Mouse (Mus musculus): Measurements from ENCODE around the gene Lrmda. TPM values are rescaled to one million over a fixed set of nuclear protein-coding genes. Genes with fewer than 3 reads are reported as not detected.

The Lrmda gene
- polyA plus RNA-seq, 1 experiment from 2014 or later: 0.20 TPM

GRCm38 (mm10) chr14:23045322-23045721 lies 1025.8 kb downstream of the Lrmda start:
- no peaks in the 10 kb centered on the region for H3K4me1 ChIP-seq (replicated peaks; ENCODE audit: control insufficient read depth, insufficient read depth, low read length)
- no peak overlapping the region for H3K27ac ChIP-seq (ENCODE audit: low read depth, low read length)
- H3K9me3 ChIP-seq (ENCODE audit: control insufficient read depth, low read length): no peaks in the 10 kb centered on the region
- no peak overlapping the region for H3K4me3 ChIP-seq (ENCODE audit: low read depth, low read length)
- no peak overlapping the region for H3K4me2 ChIP-seq (replicated peaks; ENCODE audit: low read depth, low read length)
- H3K27me3 ChIP-seq (ENCODE audit: control insufficient read depth, insufficient read depth, low read length): no peaks in the 10 kb centered on the region
- H3K36me3 ChIP-seq (ENCODE audit: control insufficient read depth, insufficient read depth, low read length): no peaks in the 10 kb centered on the region
- 44% methylated on average over 1 of the region's 1 CpGs for WGBS
- no peak overlapping the region for H3K9ac ChIP-seq (ENCODE audit: low read depth, low read length)
- no peak for DNase-seq (ENCODE audit: low spot score)
- ATAC-seq (ENCODE audit: low FRiP score): no peak

DNA sequence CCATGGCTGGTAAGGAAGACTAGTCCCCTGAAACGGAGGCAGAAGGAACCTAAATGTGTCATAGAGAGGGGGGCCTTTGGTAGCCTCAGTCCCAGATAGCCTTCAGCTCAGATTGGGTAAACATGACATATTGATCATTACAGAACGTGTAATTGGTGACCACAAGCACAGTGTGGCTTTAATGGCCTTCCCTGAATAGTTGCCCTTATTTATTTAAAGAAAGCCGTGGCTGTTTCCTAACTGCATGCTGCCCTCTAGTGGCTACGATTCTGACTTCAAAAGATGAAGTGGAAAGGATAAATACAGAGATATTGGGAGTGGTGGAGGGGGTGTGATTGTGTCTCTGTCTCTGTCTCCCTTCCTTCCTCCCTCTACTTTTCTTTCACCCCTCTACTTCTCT lies 1026.8 kb downstream of the Lrmda start:
- no peak for ATAC-seq (ENCODE audit: low FRiP score)
- H3K27me3 ChIP-seq (ENCODE audit: control insufficient read depth, insufficient read depth, low read length): no peaks in the 10 kb centered on the region

DNA sequence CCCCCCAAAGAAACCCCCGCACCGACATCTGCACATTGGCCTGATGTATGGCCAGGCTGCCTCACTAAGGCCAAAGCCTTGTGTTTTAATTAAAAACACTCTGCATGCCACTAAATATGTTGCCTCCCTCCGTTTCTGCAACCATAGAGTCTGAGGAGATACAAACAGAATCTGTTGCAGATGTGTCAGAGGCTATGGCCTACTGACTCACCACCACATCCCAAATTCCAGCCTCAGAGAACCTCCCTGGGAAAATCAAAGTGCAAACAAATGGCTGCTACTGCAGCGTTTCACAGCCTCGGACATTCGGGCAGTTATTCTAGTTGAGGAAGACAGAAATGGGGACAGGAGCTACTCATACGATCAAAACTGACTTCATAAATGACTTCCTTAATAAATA lies 1031.9 kb downstream of the Lrmda start:
- 67% methylated on average over 7 of the region's 7 CpGs for WGBS
- ATAC-seq (ENCODE audit: low FRiP score): no peak
- H3K4me3 ChIP-seq (ENCODE audit: low read depth, low read length): no peak overlapping the region
- no peaks in the 10 kb centered on the region for H3K27me3 ChIP-seq (ENCODE audit: control insufficient read depth, insufficient read depth, low read length)
- no peak overlapping the region for H3K9ac ChIP-seq (ENCODE audit: low read depth, low read length)
- no peaks in the 10 kb centered on the region for H3K9me3 ChIP-seq (ENCODE audit: control insufficient read depth, low read length)
- DNase-seq (ENCODE audit: low spot score): no peak
- H3K27ac ChIP-seq (ENCODE audit: low read depth, low read length): no peak overlapping the region
- H3K4me2 ChIP-seq (replicated peaks; ENCODE audit: low read depth, low read length): no peak overlapping the region
- no peaks in the 10 kb centered on the region for H3K36me3 ChIP-seq (ENCODE audit: control insufficient read depth, insufficient read depth, low read length)
- H3K4me1 ChIP-seq (replicated peaks; ENCODE audit: control insufficient read depth, insufficient read depth, low read length): no peaks in the 10 kb centered on the region

More for the DNA sequence above, 1026.8 kb downstream of the Lrmda start:
- no peaks in the 10 kb centered on the region for H3K4me1 ChIP-seq (replicated peaks; ENCODE audit: control insufficient read depth, insufficient read depth, low read length)
- H3K9ac ChIP-seq (ENCODE audit: low read depth, low read length): no peak overlapping the region
- no peaks in the 10 kb centered on the region for H3K9me3 ChIP-seq (ENCODE audit: control insufficient read depth, low read length)
- no peak overlapping the region for H3K4me3 ChIP-seq (ENCODE audit: low read depth, low read length)
- no peak overlapping the region for H3K4me2 ChIP-seq (replicated peaks; ENCODE audit: low read depth, low read length)
- WGBS: 18% methylated on average over 4 of the region's 4 CpGs
- H3K27ac ChIP-seq (ENCODE audit: low read depth, low read length): no peak overlapping the region
- peak; percentile 88 for DNase-seq (ENCODE audit: low spot score)
- no peaks in the 10 kb centered on the region for H3K36me3 ChIP-seq (ENCODE audit: control insufficient read depth, insufficient read depth, low read length)

GRCm38 (mm10) chr14:23052833-23053592 lies 1033.5 kb downstream of the Lrmda start:
- 58% methylated on average over 11 of the region's 11 CpGs for WGBS
- Histone ChIP-seq H3K9me3 (ENCODE audit: control insufficient read depth, low read length) (no peaks in the 10 kb centered on the region), H3K27me3 (ENCODE audit: control insufficient read depth, insufficient read depth, low read length) (no peaks in the 10 kb centered on the region), H3K4me2 (replicated peaks; ENCODE audit: low read depth, low read length) (no peak overlapping the region), H3K9ac (ENCODE audit: low read depth, low read length) (no peak overlapping the region), H3K27ac (ENCODE audit: low read depth, low read length) (no peak overlapping the region), H3K4me1 (replicated peaks; ENCODE audit: control insufficient read depth, insufficient read depth, low read length) (no peaks in the 10 kb centered on the region), H3K4me3 (ENCODE audit: low read depth, low read length) (no peak overlapping the region), H3K36me3 (ENCODE audit: control insufficient read depth, insufficient read depth, low read length) (no peaks in the 10 kb centered on the region)
- DNase-seq (ENCODE audit: low spot score) (peak; percentile 14), ATAC-seq (ENCODE audit: low FRiP score) (no peak)

DNA sequence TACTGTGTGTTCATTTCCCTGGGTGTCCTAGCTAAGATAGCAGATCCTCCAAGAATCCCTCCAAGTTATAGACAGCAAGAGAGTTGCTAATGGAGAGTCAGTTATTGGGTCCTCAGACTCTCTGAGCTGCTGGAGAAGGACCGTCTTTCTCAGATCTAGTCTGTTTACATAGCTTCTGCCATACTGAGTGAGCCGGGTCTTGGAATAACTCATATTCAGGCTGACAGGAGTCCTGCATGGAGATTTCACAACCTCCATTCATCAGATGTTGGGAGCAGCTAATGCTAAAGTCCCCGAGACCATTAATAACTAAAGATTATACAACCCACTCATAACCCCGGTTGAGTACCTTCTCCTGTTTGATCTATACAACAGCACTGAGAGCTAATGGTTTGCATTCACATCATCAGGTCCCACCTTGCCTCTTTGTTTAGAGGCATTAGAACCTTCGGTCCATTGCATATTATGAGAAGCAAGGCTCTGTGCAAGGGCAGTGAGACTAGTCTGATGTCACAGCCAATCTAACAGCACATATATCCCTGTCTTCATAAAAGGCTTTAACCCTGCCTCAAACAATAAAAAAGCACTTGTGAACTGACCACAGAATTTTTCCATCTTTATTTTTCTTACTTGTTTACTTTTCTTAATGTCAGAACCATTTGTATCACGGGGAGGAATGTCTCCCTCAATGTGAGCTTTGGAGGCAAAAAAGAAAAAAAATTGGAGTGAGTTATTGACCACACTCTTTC lies 1037.9 kb downstream of the Lrmda start:
- WGBS: 89% methylated on average over 6 of the region's 6 CpGs
- DNase-seq (ENCODE audit: low spot score) (no peak), ATAC-seq (ENCODE audit: low FRiP score) (no peak)
- Histone ChIP-seq H3K9ac (ENCODE audit: low read depth, low read length) (no peak overlapping the region), H3K4me1 (replicated peaks; ENCODE audit: control insufficient read depth, insufficient read depth, low read length) (no peaks in the 10 kb centered on the region), H3K4me3 (ENCODE audit: low read depth, low read length) (no peak overlapping the region), H3K36me3 (ENCODE audit: control insufficient read depth, insufficient read depth, low read length) (no peaks in the 10 kb centered on the region), H3K27me3 (ENCODE audit: control insufficient read depth, insufficient read depth, low read length) (no peaks in the 10 kb centered on the region), H3K27ac (ENCODE audit: low read depth, low read length) (no peak overlapping the region), H3K9me3 (ENCODE audit: control insufficient read depth, low read length) (no peaks in the 10 kb centered on the region), H3K4me2 (replicated peaks; ENCODE audit: low read depth, low read length) (no peak overlapping the region)

DNA sequence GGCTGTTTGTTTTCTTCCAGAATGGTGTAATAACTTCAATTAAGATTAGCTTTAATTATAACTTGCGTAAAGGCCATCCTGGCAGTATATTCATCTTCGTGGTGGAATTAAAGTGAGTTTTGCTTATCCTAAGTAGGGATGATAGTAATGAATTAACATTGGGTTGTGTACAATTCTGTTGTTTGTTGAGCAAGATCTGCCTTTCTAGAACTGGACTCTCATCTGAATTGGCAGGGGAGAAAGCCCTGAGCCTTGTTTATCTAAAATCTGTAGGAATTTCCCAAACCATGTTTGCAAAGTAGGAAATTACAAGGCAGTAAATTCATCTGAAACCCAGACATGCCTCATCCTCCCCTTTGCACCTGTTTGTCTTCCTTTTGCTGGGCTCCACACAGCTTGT lies 1038.5 kb downstream of the Lrmda start:
- WGBS: 96% methylated on average over 2 of the region's 2 CpGs
- H3K27ac ChIP-seq (ENCODE audit: low read depth, low read length): no peak overlapping the region
- ATAC-seq (ENCODE audit: low FRiP score): no peak
- no peak overlapping the region for H3K4me3 ChIP-seq (ENCODE audit: low read depth, low read length)
- H3K4me1 ChIP-seq (replicated peaks; ENCODE audit: control insufficient read depth, insufficient read depth, low read length): no peaks in the 10 kb centered on the region
- H3K9me3 ChIP-seq (ENCODE audit: control insufficient read depth, low read length): no peaks in the 10 kb centered on the region
- H3K36me3 ChIP-seq (ENCODE audit: control insufficient read depth, insufficient read depth, low read length): no peaks in the 10 kb centered on the region
- H3K9ac ChIP-seq (ENCODE audit: low read depth, low read length): no peak overlapping the region
- DNase-seq (ENCODE audit: low spot score): no peak
- no peak overlapping the region for H3K4me2 ChIP-seq (replicated peaks; ENCODE audit: low read depth, low read length)
- no peaks in the 10 kb centered on the region for H3K27me3 ChIP-seq (ENCODE audit: control insufficient read depth, insufficient read depth, low read length)

DNA sequence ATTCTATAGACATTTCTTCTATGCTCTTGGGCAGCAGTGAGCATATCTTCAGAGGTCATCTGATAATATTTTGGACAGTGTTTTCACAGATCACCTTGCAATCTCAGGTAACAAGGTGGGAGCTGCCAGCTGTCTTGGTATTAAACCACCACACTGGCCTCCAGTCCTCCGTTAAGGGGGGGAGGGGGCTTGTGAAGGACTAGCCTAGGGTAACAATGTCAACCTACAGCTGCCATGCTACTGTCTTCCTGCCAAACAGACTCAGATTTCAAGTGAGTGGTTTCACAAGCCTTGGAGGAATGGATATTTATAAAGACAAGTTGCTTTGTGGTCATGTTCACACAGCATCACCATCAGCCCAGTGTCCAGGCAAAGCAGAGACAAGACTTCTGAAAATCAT lies 1059.2 kb downstream of the Lrmda start:
- WGBS: 81% methylated on average over 1 of the region's 1 CpGs
- H3K9ac ChIP-seq (ENCODE audit: low read depth, low read length): no peak overlapping the region
- H3K4me2 ChIP-seq (replicated peaks; ENCODE audit: low read depth, low read length): no peak overlapping the region
- H3K9me3 ChIP-seq (ENCODE audit: control insufficient read depth, low read length): no peaks in the 10 kb centered on the region
- ATAC-seq (ENCODE audit: low FRiP score) (no peak), DNase-seq (ENCODE audit: low spot score) (no peak)
- no peak overlapping the region for H3K4me3 ChIP-seq (ENCODE audit: low read depth, low read length)
- no peaks in the 10 kb centered on the region for H3K27me3 ChIP-seq (ENCODE audit: control insufficient read depth, insufficient read depth, low read length)
- no peaks in the 10 kb centered on the region for H3K4me1 ChIP-seq (replicated peaks; ENCODE audit: control insufficient read depth, insufficient read depth, low read length)
- H3K36me3 ChIP-seq (ENCODE audit: control insufficient read depth, insufficient read depth, low read length): no peaks in the 10 kb centered on the region
- H3K27ac ChIP-seq (ENCODE audit: low read depth, low read length): no peak overlapping the region

DNA sequence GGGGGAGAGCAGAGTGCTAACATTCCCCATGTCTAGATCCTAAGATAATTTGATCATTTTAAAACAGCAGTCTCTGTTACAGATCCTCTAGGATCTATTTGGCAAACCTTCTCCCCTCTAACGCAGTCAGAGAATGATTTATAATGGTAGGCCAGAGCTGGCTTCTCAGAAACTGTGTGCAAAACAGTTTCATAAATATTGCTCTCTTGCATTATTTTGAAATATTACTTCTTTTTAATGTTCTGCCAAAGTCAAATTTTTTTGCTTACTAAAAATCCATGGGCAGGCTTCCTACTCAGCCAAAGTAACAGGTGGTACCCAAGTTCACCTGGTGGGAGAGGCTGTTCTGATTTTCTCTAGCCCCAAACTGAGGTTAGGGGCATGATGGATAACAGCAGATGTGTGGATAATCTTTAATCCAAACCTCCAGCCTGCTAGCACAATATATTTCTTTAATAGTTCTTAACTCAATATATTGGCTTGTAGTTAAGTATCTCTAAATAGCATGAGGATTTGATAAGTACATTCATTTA lies 1064.8 kb downstream of the Lrmda start:
- DNase-seq (ENCODE audit: low spot score) (no peak), ATAC-seq (ENCODE audit: low FRiP score) (no peak)
- H3K9ac ChIP-seq (ENCODE audit: low read depth, low read length): no peak overlapping the region
- H3K4me1 ChIP-seq (replicated peaks; ENCODE audit: control insufficient read depth, insufficient read depth, low read length): no peaks in the 10 kb centered on the region
- no peak overlapping the region for H3K27ac ChIP-seq (ENCODE audit: low read depth, low read length)
- no peak overlapping the region for H3K4me3 ChIP-seq (ENCODE audit: low read depth, low read length)
- no peak overlapping the region for H3K4me2 ChIP-seq (replicated peaks; ENCODE audit: low read depth, low read length)
- WGBS: 94% methylated on average over 1 of the region's 1 CpGs
- no peaks in the 10 kb centered on the region for H3K36me3 ChIP-seq (ENCODE audit: control insufficient read depth, insufficient read depth, low read length)
- no peaks in the 10 kb centered on the region for H3K27me3 ChIP-seq (ENCODE audit: control insufficient read depth, insufficient read depth, low read length)
- no peaks in the 10 kb centered on the region for H3K9me3 ChIP-seq (ENCODE audit: control insufficient read depth, low read length)

GRCm38 (mm10) chr14:23084797-23085196 lies 1065.3 kb downstream of the Lrmda start:
- ATAC-seq (ENCODE audit: low FRiP score) (no peak), DNase-seq (ENCODE audit: low spot score) (no peak)
- Histone ChIP-seq H3K4me1 (replicated peaks; ENCODE audit: control insufficient read depth, insufficient read depth, low read length) (no peaks in the 10 kb centered on the region), H3K9ac (ENCODE audit: low read depth, low read length) (no peak overlapping the region), H3K4me3 (ENCODE audit: low read depth, low read length) (no peak overlapping the region), H3K36me3 (ENCODE audit: control insufficient read depth, insufficient read depth, low read length) (no peaks in the 10 kb centered on the region), H3K27ac (ENCODE audit: low read depth, low read length) (no peak overlapping the region), H3K4me2 (replicated peaks; ENCODE audit: low read depth, low read length) (no peak overlapping the region), H3K9me3 (ENCODE audit: control insufficient read depth, low read length) (no peaks in the 10 kb centered on the region), H3K27me3 (ENCODE audit: control insufficient read depth, insufficient read depth, low read length) (no peaks in the 10 kb centered on the region)
- 81% methylated on average over 1 of the region's 1 CpGs for WGBS

Measured in hindbrain, embryonic 11.5 days (tissue).